Mouse (Mus musculus) thymus, postnatal 25 days (tissue): ENCODE results near the gene Foxp1.
A peak's percentile ranks its signal among the peaks of the same experiment; 100 is the strongest.

Experiments used
- DNase-seq: peaks from one replicate; pipeline ENCODE4 v3.0.0; 2022

Gene Foxp1

DNA sequence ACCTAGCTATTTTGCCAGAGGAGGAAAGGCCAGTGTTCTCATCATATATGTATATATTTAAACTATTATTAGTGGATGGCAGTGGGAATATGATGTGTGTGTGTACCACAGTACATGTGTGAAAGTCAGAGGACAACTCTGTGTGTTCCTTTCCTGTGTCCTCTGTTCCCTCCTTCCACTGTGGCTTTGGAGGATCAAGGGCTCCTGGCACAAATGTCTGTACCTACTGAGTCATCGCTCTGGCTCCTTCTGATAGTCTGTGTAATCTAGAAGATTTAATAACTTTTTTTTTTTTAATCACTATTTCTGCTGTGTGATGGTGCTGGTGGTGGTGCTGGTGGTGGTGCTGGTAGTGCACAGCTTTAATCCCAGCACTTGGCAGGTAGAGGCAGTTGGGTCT lies 452.8 kb downstream of the Foxp1 start:
- no peak for DNase-seq

GRCm38 (mm10) chr6:99065569-99066353 lies 456.8 kb downstream of the Foxp1 start:
- no peak for DNase-seq

DNA sequence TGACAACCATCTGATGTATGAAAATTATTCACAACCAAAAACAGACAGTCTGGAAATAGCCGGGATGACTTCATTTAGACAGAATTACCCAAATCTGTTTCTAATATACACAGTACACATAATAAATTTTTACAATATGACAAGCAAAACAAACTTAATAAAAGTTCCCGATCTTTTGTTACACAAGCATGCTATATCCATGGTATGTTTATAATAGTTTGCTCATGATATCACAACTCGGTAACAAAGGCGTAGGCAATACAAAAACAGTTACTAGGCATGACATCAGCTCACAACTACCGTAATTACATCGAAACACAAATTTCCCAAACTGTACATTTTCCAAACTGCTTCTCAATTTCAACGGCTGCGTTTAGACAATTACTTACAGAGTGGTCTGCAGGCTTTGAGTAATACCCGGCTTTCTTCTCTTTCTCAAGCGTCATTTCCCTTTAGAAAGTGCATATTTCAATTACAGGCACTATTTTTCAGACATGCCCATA lies 458.5 kb downstream of the Foxp1 start:
- DNase-seq: no peak

GRCm38 (mm10) chr6:99062931-99063330 lies 459.6 kb downstream of the Foxp1 start:
- no peak for DNase-seq

DNA sequence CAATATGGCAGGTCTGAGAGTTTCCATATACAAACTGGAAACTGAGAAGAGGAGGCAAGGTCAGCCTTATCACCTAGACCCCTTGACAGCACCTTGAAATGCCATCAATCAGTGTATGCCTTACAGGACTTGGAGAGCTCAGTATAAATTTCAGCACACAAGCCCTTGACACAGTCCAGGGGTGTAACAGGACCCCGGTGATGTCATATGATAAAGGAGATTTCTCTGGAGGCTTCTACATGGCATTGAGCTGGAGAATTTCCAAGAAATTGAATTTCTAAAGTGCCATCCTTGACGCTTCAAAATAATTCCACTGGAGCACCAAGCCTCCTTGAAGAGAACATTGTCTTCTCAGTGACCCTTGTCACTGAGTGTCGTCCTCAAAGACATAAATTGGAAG lies 463.8 kb downstream of the Foxp1 start:
- DNase-seq: no peak

DNA sequence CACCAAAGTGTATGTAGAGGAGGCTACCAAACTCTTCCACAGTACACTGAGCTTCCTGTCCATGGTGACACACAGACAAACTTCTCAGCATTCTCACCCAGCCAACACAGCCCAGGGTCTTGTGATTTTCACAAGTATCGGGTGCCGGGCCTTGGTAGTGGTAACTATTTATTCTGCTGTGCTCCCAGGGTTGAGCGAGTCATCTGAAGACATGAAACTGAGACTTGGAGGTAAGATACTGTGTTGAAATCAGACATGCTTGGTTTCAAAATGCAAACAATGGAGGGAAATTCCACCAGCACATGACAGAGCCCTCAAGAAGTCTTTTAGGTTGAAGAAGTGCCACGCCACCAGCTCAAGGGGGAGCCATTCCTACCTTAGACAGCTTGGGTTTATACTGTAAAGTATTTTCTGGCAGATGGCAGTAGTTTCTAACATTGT lies 465.4 kb downstream of the Foxp1 start:
- DNase-seq: peak; percentile 26

DNA sequence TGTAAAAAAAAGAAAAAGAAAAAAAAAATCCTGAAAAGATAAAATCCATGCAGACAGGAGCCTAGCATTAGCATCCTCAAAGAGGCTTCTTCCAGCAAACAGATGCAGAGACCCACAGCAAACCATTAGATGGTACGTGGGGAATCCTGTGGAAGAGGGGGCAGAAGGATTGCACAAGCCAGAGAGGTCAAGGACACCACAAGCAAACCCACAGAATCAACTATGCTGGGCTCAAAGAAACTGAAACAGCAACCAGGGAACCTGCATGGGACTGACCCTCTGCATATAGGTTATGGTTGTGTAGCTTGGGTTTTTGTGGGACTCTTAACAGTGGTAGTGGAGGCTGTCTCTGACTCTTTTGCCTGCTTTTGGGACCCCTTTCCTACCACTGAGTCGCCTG lies 466.1 kb downstream of the Foxp1 start:
- no peak for DNase-seq

DNA sequence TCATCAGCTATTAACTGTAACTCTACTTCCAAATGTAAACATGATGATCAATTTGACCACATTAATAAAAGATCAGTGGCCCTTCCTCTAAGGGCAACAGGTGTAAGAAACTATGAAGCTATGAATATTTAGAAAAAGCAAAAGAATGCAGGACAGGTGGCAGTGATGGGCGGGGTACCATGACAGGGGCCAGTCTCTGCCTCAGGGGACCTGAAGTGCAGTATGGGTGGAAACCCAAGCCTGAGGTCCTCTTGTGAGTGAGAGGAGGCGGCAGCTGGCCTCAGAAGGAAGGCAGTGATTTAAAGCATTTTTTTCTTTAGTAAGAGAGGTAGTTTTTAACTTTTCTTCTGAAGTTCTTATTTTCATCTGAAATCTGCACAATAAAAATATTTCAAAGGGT lies 468.5 kb downstream of the Foxp1 start:
- no peak for DNase-seq

DNA sequence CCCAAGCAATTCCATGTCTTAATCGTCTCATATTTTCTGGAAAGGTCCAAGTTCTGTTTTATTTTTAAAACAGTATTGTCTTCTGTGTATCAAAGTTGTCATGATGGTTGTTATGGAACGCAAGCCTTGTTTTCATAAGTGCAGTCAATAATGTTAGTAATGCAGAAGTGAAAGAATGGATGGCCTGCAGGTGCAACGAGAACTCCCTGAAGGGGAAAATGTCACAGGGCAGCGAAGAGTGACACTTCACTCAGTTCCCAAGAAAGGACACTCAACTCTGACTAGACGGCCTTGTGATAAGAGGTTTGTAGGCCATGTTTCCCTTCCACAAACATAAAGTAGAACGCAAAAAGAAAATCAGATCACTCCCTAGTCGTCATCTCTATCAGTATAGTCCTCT lies 469.4 kb downstream of the Foxp1 start:
- DNase-seq: no peak

DNA sequence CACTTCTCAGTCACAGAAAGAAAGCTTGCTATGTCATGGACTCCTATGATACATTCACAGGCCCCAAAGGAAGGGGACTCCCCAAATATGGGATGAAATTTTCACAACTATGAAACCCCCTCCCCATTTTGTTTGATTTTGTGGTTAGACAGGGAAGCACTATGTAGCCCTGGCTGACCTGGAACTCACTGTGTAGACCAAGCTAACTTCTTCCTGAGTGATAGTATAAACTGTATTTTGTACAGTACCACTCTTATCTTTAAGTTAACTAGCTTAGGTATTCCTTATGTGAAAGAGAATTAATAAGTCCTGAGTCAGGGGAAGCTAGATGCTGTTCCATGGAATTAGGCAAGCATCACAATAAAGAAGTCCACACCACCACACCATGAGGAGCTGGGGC lies 470.8 kb downstream of the Foxp1 start:
- DNase-seq: no peak

GRCm38 (mm10) chr6:99050288-99051006 lies 472.1 kb downstream of the Foxp1 start:
- no peak for DNase-seq

- no peak for DNase-seq
Observed at GRCm38 (mm10) chr6:99047322-99047721, 475.2 kb downstream of the Foxp1 start.

DNA sequence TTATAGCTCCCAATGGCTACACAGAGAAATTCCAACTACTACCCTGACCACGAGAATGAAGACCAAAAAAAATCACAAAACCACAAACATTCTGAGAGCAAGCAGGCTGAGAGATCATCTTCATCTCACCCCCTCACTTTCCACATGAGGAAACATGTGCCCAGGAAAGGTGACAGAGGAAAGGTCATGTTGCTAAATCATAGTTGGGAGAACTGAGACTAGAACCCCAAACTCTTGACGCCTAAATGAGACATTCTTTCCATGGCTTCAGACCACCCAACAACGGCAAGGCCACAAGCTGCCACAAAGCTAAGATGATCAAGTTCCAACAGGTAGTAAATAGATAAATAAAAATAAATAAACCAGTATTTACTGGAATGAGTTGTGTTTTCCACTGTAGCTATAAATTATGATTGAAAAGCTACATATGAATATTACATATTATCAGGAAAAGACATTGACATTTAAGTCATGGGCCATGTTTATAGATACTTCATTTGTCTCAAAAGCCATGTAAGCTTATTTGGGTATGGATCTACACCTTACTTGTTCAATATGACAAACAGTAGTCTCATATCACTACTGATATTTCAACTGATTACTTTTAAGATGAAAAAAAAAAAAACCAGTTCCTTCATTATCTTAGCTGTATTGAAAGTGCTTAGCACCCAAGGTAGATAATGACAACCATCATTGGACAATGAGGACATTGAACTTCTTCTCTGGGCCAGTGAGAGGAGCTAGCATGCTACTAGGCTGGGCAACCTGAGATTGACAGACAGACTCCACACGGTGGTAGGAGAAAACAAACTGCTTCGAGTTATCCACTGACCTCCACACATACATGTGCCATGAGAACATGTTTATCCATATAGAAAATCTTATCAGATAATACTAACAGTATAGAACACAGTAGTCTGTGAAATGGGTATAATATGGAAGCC lies 476.4 kb downstream of the Foxp1 start:
- no peak for DNase-seq

DNA sequence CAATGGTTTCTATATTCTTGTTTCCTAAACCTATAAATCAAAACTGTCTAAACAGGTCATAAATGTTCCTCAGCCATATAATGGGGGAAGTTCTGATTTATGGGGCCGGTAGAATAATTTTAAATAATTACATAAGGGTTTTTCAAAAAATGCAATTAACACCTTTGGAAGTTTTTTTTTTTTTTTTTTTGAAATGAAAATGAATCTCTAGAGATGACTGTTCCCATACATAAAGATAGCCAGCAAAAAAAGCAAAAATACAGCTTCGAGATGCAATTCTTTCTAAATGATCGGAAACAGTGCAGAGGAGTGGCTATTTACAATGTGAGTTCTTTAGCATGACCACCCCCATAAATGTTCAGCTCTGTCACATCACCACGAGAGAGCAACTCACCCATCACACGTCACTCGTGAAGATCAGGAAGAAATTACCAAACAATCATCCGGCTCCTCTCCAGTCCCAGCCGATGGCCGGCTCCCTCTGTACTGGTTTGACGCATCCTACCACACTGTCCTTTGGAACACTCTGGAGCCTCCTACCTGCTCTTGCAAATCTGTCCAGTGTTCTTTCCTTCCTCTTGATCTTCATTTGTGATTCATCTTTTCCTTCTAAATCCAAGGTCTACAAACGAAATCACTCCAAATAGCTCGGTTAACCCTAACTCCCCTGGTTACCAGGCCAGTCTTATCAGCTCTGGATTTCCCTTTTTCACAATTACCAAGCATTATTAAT lies 478.4 kb downstream of the Foxp1 start:
- DNase-seq: no peak

GRCm38 (mm10) chr6:99043226-99043625 lies 479.3 kb downstream of the Foxp1 start:
- DNase-seq: no peak

- no peak for DNase-seq
Observed at GRCm38 (mm10) chr6:99042175-99042954, 480.2 kb downstream of the Foxp1 start.

DNA sequence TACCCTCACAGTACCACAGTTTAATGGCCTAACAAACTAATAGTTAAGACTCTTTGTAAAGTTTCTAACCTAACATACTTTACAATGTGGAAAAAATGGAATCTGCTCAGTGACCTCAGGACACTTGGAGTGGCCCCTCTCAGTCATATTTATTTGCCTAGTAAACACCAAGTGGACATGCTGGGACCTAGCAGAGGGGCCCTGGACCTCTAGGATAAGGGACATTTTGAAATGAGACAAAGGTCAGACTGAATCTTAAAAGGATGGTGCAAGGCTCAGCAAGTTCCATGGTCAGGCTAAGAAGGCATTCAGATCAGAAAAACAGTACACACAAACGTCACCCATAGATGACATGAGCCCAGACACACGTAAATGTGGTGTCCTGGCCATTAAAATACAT lies 483.5 kb downstream of the Foxp1 start:
- DNase-seq: no peak

DNA sequence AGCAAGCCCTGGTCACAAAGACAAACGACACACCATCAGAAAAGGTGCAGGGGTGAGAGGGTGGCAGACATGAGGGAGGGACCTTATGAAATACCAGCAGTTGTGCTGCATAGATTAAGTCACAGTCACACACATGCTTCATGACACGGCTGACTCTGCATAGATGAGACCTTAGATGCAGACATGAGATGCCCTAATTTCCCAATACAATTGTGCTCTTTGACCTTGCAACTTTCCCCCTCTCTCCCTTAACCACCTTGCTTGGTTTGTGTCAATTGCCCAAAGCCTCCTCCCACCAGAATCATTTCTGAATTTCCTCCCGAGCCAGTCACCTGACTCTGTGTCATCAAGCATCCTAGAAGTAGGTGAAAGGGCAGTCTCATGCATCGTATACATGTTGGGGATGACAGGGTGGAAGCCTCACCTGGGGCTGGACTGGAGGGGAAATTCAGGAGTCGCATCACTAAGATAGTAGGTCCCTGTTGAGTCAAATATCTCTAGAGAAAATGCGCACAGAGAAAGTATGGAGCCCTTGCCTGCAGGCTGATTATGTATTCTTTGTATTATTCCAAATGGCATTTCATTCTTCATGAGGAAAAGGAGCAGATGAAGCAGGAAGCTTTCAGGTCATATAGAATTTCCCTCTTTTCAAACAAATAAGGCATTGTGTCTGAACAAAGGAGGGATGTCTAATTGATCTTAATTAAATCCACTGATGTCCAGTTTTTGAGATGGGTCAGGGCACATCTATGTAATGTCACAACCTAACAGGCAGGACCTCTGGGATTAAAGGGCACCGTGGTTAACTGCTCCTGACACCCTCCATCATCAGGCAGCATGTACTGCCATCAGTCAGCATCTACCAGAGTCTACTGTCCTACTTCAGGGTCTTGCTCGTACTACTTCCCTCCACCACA lies 486.8 kb downstream of the Foxp1 start:
- no peak for DNase-seq

GRCm38 (mm10) chr6:99033062-99033461 lies 489.5 kb downstream of the Foxp1 start:
- no peak for DNase-seq

GRCm38 (mm10) chr6:99031321-99031903 lies 491.1 kb downstream of the Foxp1 start:
- DNase-seq: no peak
